7 mouse cellular contexts compared by ENCODE assay signal in genomic region chr2:29060135-29060597, GRCm38 (mm10). TPM values are rescaled to one million over a fixed set of nuclear protein-coding genes. Genes with fewer than 3 reads are reported as not detected.
DNase-seq lines count a peak whose midpoint lies in the region; ATAC-seq lines count a peak whose summit lies in the region.

Ttf1 (plus strand) TSS chr2:29060262.

- H3K27me3 ChIP-seq in intestine, embryonic 15.5 days (replicated peaks), result no peaks in the 10 kb centered on the region
- peaks cover 26% of the 10 kb centered on the region for H3K27me3 ChIP-seq in midbrain, embryonic 10.5 days (ENCODE audit: low read depth, poor library complexity, severe bottlenecking)

- peak within 1 kb of the TSS; percentile 73 for H3K9ac ChIP-seq in intestine, embryonic 15.5 days

- peak; percentile 90 to 97 for DNase-seq in adrenal gland, adult (ENCODE audit: inconsistent age in 2 of 2, low spot score in 1 of 2)
- peak; percentile 97 for DNase-seq in embryo, embryonic 10.5 days (ENCODE audit: low spot score)
- DNase-seq in gastrocnemius, postnatal 14 days, result peak; percentile 88
- peak; percentile 90 to 96 for DNase-seq in left cerebral cortex, postnatal 25 days (ENCODE audit: low spot score in 2 of 2)
- DNase-seq in midbrain, embryonic 10.5 days (ENCODE audit: low spot score), result peak; percentile 92
- DNase-seq in right cerebral cortex, postnatal 4 days, result peak; percentile 83

- peak within 1 kb of the TSS; percentile 96 for H3K27ac ChIP-seq in intestine, embryonic 15.5 days
- H3K27ac ChIP-seq in midbrain, embryonic 10.5 days (replicated peaks), result peak within 1 kb of the TSS; percentile 92

- no peaks in the 10 kb centered on the region for H3K36me3 ChIP-seq in intestine, embryonic 15.5 days
- peaks cover 2% of the 10 kb centered on the region for H3K36me3 ChIP-seq in midbrain, embryonic 10.5 days

- intact Hi-C loops in gastrocnemius, postnatal 14 days (cut with DNase I; ENCODE audit: low total_unique reads), result no loop called here
- intact Hi-C loops in left cerebral cortex, postnatal 25 days (cut with DNase I), result loop anchor here (2.0 kb wide), 1 partner anchor 65 kb away; the partner anchor contains the start of gene Setx

- ATAC-seq in intestine, embryonic 15.5 days, result peak; percentile 97

- H3K4me2 ChIP-seq in intestine, embryonic 15.5 days (replicated peaks), result peak within 1 kb of the TSS; percentile 55

- under 1% methylated on average over 41 of the region's 41 CpGs for WGBS in intestine, embryonic 15.5 days
- under 1% methylated on average over 41 of the region's 41 CpGs for WGBS in midbrain, embryonic 10.5 days

- H3K4me3 ChIP-seq in intestine, embryonic 15.5 days (replicated peaks), result peak within 1 kb of the TSS; percentile 77
- peak within 1 kb of the TSS; percentile 96 for H3K4me3 ChIP-seq in midbrain, embryonic 10.5 days

- no peaks in the 10 kb centered on the region for H3K9me3 ChIP-seq in intestine, embryonic 15.5 days
- H3K9me3 ChIP-seq in midbrain, embryonic 10.5 days (replicated peaks), result no peaks in the 10 kb centered on the region

- peaks cover 7% of the 10 kb centered on the region; the same call in 1 of the 2 replicates for H3K4me1 ChIP-seq in intestine, embryonic 15.5 days (replicated peaks)
- H3K4me1 ChIP-seq in midbrain, embryonic 10.5 days, result peaks cover 17% of the 10 kb centered on the region

RNA-seq across cellular contexts. Expression of gene Ttf1, which starts in this region (rescaled TPM):
- total RNA-seq in gastrocnemius, postnatal 14 days (2021), result 1 to 10 TPM; 3.2 to 3.5 TPM
- 9.1 and 9.6 TPM in 2 replicates for polyA plus RNA-seq in intestine, embryonic 15.5 days (2015; fragmentation: Nextera tagmentation; extraction: Ambion mirVana)
- 10 to 100 TPM in 1 of 2 experiments, 1 to 10 TPM in 1; 9.6 to 10.9 TPM for total RNA-seq in left cerebral cortex, postnatal 25 days (2021)
- polyA plus RNA-seq in midbrain, embryonic 10.5 days (2016; fragmentation: Nextera tagmentation; extraction: Ambion mirVana), result 11.9 and 12.6 TPM in 2 replicates

Comparison
In these comparisons a context has a peak if more than half of its experiments do, and no peak if none do; other contexts are left out.
1. Peak in every context shown above with its lines: DNase-seq, ATAC-seq, H3K4me3 ChIP-seq and H3K27ac ChIP-seq.